Mouse (Mus musculus): Measurements from ENCODE around the gene Iqcf3.

The Iqcf3 gene

DNA sequence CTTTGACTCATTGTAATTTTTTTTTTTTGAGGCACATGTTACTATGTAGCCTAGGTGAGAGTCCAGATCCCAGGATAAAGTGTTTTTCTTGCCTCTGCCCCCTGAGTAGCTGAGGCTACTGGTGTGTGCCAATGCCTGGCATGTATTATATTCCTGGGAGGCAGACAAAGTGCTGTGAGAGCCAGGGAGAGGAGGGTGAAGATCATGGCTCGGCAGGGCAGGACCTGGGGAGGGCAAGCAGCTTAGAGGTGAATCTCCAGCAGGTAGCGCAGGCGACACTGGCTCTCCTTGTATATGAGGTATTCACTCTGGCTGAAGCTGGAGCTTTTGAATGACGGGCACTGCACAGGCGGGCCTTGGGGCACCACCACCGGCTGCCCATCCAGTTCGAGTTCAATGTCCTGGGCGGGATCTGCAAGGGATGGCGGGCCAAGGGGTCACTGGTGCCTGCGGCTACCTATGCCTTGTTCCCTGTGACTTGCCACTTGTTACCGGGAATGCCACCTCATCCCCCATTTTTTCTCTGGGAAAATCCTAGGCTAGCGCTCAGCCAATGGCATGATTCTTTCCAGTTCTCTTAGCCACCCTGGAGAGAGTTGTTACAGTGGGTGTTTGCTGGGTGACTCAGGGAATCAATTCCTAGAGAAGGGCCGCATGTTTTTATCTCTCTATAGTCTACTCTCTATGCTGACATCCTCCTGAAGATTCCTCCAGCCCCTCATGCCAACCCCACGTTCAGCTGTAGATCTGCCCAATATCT lies 90.3 kb downstream of the Iqcf3 start:
- peak; percentile 9 to 14 for DNase-seq

DNA sequence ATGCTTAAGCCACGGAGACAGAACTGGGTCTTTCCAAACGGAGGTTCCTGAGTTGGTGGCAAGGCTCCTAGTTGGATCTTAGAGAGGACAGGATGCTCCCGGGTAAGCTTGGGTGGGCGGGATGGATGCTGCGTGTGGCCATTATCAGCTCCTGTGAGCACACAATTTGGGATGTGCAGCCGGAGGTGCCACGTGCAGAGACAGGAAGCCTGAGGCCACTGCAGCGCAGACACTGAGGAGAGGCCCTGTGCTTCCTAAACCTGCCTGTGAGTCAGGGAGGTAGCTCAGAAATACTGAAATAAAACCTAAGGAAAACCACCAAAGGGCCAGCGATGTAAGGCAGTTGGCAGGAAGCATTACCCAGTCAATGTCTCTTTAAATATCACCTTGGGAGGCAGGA lies 91.7 kb downstream of the Iqcf3 start:
- DNase-seq, result peak in 1 of 2 experiments; percentile 14

DNA sequence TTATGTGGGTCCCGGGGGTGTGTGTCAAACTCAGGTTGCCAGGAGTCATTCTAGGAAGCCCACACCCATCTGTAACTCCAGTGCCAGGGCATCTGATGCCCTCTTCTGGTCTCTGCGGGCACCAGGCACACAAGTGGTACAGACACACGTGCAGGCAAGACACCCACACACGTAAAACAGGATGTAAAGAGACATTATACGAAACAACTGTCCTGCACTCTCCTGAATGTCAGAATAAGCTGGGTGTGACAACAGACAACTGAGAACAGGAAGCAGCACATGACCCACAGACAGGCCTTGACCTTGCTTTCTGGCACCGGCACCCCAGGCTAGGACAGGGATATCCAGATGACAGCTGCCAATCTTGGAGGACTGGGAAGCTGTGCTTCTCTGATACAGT lies 92.1 kb downstream of the Iqcf3 start:
- peak in 1 of 2 experiments; percentile 29 for DNase-seq

DNA sequence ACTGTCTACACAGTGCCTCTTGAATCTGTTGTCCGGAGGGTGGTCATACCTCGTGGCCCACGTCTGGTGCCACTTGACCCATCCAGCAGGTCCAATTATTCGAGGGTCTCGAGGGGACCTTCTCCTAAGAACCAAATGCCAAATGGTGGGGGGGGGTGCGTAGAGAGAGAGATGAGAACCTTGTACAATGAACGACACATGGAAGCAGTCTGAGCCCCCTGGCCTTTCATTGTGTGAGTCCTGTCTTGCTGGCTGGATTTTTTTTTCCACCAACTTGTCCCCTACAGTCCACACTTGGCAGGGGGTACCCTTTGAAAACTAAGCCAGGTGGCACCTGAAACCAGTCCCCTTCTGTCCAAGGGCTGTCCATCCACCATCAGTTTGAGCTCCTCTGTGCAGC lies 93.7 kb downstream of the Iqcf3 start:
- peak; percentile 27 to 30 for DNase-seq

DNA sequence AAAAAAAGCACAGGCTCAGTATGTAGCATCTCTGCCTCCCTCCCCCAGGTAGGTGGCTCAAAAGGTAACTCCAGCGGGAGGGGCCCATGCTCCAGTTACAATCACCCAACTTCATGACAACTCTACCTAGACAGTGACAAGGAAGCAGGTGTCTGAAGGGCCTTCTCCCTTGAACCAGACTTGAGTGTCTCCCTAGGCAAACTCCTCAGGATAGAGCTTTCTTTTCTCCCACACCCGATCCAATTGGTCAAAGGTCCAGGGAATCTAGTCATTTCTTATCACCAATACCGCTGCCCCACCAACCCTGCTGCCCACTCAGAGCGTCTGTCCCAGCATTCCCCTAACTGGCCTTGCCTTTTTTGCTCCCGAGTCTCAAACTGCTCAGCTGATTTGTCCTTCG lies 94.7 kb downstream of the Iqcf3 start:
- DNase-seq, result peak in 1 of 2 experiments; percentile 15

DNA sequence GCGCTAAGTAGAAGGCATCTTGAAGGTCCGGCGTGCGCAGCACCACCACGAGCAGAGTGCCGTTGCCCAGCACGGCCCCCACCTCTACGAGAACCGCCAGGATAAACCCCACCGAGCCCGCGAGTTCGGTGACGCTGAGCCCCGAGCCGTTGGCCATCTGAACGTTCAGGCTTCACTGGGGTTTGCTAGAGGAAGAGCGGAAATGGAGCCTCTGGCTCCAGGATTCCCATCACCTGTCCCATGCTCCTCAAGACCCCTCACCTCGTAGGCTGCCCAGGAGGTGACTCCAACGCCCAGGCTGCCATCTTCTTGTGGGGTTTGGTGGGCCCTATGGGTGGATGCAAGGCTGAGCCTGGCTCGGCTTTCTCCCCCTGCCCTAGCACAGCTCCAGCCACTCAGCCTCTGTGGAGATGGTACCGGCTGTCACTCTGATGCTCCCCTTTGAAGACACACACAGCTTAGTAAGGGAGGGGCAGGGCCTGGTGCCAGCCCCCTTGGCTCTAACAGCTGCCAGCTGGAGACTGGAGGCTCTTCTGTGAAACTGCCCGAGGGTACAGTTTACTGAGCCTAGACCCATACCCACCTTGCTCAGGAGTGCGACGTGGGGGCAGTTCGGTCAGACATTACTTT lies 95.7 kb downstream of the Iqcf3 start, which contains the start of gene Gpr62:
TSS of gene Gpr62 (minus strand) at position 368 of the 630 bp plus-strand sequence.
- DNase-seq, result peak; percentile 86 to 90

DNA sequence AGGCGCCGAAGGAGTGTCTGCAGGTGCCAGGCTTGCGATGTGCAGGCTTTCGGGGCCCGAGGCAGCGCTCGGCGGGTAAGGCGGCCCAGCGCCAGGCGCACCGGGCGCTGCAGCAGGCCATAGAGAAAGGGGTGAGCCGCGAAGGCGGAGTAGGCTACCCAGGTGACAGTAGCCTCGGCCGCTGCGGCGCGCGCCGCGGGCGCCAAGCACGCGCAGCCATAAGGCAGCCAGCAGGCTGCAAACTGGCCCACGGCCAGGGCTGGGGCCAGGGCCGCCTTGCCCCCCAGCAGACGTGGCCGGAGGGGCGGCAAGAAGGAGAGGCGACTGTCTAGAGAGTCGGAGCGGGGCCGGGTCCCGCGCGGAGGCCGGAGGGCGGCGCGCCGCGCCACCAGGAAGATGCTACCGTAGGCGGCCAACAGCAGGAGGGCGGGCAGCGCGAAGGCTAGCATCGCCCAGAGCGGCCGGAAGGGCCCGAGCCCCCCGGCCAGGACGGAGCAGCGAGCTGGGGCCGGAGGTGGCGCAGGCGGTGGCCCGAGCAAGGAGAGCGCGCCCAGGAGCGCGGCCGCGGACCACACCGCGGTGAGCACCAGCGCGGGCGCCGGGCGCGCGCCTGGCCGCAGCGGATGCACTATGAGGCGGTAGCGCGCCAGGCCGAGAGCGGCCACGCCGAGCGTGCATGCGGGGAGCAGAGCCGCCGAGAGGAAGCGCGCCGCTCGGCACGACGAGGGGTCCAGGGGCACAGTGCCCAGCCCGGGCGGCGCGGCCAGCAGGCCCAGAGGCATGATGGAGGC lies 96.5 kb downstream of the Iqcf3 start:
- DNase-seq, result peak; percentile 94 to 95

DNA sequence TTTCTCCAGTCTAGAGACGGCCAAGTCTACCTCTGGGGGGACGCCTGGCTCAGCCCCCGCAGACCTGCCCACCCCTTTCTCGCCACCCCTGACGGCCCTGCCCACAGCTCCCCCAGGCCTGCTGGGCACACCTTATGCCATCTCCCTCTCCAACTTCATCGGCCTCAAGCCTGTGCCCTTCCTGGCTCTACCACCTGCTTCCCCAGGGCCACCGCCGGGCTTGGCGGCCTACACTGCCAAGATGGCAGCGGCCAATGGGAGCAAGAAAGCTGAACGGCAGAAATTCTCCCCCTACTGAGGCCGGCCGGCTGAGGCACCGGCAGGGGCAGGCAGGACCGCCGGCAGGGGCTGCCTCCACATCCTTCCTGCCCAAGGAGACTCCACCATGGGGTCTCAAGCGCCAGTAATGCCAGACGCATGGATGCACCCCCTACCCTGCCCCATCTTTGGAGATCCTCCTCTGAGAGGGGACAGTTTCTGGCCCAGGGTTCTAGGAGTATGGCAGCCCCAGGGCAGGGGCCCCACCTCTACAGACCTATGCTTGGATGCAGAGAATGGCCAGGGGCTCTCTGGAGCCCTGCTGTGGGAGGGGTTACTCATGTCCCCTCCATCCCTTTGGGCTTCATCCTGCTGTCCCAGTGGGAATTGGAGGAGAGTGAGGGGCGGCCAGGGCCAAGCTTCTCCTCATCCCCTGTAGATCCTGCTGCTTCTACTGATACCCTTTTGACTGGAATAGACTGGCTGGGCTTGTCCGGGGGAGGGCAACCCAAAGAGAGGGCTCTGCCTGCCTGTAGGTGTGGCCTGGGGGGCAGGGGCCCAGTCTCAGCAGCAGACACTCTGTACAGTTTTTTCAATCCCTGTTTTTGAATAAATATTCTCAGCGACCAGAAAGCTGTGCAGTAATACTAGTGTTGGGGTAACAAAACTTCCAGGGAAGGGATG lies 98.0 kb downstream of the Iqcf3 start:
- peak; percentile 92 to 93 for DNase-seq

DNA sequence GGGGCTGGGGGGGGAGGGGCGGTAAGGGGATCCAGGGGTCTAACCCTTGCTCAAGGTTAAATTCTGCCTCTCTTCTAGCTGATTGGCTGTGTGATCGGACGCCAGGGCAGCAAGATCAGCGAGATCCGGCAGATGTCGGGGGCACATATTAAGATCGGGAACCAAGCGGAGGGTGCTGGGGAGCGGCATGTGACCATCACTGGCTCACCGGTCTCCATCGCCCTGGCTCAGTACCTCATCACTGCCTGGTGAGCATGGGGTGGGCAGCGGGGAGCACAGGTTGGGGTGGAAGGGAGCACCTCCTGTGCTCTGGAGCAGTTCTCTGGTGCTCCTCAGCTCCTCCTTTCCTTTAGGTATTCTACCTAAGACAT lies 99.0 kb downstream of the Iqcf3 start:
- DNase-seq, result peak; percentile 57 to 62

DNA sequence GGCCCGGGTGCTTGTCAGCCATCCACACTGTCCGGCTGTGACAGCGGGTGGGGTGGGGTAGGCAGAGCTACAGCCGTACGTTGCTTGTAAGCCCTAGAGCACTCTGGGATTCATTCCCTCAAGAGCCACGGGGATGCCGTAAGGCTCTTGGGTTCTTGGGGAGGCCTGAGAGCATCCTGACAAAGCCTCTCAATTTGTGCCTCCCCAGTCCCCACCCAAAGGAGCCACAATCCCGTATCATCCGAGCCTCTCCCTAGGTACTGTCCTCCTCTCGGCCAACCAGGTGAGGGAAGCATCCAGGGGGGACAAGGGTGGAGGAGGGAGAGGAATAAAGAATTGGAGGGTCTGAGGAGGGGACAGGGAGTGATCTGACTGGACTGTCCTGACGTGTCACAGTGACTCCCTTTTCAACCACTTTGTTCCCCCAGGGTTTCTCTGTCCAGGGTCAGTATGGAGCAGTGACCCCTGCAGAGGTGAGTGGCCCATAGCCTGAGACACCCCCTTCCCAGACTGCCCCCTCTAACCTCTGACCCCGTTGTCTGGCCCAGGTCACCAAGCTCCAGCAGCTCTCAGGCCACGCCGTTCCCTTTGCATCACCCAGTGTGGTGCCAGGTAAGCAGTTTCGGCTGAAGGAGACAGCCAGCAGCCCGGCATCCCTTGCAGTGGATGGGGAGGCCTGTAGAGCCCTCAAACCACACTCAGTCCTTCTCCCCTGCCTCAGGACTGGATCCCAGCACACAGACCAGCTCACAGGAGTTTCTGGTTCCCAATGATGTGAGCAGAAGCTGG lies 99.6 kb downstream of the Iqcf3 start:
- peak; percentile 65 to 69 for DNase-seq

DNA sequence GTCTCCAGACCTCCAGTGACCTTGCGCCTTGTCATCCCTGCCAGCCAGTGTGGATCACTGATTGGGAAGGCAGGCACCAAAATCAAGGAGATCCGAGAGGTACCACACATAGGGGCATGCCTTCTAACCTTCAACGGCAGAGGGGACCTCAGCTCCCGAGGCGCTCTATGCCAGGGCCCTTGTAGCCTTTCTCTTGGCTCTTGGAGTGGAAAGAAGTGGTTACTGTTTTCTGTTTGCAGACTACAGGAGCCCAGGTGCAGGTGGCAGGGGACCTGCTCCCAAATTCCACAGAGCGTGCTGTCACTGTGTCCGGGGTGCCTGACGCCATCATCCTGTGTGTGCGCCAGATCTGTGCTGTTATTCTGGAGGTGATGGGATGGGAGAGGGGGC lies 100.4 kb downstream of the Iqcf3 start:
- DNase-seq, result peak; percentile 51 to 57

DNA sequence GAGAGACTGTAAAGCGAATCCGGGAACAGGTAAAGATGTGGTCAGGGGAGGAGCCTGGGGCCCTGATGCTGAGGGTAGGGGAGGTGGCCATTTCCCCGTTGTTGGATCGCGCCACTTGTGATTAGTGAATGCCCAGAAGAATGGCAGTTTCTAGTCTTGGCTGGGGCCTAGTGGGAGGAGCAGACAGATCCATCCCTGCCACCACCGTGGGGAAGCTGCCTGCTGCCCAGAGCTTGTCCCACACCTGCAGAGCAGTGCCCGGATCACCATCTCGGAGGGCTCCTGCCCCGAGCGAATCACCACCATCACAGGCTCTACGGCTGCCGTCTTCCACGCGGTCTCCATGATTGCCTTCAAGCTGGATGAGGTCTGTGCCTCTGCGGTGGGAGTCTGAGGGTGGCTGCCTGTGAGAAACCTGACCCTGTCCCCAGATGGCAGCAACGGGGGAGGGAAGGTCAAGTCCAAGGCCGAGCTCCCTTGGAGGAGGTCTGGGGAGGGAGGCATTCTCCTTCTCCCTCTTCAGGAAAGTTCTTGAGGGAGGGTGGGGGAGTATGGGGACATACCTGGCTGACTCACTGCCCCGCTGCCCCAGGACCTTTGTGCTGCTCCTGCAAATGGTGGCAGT lies 100.9 kb downstream of the Iqcf3 start:
- peak; percentile 85 to 87 for DNase-seq

DNA sequence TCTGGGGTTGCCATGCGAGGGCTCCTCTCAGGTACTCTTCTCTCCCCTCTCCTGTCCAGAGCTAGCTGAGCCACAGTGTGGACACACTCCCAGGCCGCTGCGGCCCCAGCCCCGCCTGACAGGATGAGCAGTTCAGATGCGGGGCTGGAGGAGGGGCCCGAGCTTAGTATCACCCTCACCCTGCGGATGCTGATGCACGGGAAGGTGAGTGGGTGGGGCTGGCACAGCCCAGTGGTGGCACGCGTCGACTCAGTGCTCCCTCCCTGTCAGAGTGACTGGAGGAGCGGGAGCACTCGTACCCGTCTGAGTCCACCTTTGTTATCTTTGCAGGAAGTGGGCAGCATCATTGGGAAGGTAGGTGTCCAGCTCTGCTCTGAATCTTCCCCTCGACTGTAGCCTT lies 101.5 kb downstream of the Iqcf3 start:
- DNase-seq, result peak in 1 of 2 experiments; percentile 68

DNA sequence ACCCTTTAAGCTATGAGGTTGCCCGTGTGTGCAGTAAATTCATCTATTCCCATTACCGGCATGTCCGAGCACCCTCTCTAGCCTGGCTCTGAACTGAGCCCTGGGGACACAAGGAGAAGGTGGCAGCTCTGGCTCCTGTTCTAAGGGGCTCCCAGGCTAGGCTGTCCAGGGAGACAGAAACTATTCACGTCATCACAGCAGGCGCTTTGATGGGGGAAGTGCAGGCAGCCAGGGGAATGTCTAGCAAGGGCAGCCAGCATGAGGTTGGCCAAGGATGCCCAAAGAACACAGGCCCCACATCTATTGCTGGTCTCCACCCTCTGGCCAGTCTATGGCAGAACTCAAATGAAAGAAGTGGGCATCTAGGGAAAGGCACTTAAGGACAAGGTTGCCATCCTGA lies 103.5 kb downstream of the Iqcf3 start:
- peak; percentile 48 to 51 for DNase-seq

DNA sequence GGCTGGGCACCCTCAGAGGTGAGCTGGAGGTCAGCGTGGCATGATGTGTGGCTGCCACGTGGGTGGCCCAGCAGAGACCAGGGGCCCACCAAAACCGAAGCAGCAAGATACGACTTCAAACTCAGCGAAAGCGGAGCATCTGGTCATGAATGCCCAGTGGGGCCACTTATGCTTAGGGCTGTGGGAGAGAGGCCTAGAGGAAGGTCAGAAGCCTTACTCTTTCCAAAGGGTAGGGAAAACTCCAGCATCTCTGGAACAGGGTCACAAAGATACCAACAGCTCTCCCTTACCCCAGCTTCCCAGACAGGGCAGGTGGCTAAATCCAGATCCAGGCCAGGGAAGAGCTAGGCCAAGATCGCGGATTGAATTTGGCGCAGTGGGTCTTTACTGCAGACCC lies 104.3 kb downstream of the Iqcf3 start:
- peak in 1 of 2 experiments; percentile 37 for DNase-seq

DNA sequence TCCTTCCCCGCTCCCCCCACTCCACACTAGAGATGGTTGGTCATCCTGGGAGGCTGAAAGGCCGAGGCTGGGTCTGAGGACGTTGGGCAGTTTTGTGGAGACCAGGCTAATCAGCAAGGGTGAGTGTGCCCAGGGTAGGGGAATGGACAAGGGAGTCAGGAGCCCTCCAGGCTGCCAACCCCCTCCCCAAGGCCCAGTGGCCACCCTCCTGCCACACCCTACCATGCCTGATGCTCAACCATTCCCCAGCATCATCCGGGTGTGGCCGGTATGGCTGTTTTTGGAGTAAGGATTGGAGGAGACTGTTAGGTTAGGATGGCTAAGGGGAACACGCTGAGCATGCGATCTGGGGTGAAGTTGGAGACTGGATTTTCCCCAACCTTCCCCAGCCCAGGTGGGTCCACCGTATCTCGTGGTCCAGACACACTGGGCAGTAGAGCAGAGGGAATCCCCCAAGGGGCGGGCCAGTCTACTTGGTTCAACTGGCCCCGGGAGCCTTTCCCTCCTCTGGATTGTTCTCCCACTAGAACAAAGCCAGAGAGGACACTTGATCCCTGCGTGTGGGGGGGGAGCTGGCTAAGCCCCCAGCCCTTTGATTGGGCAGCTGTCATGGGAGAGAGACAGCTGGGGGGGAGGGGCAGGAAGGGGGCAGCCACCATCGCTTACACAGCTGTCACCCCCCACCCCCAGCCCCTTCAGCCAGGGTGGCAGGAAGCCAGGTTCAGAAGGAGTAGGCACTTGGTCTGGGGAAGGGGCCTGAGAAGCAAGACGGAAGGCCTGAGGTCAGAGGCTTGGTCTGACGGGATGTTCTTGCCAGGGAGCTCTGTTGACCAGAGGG lies 104.9 kb downstream of the Iqcf3 start:
- DNase-seq, result peak; percentile 38 to 61

DNA sequence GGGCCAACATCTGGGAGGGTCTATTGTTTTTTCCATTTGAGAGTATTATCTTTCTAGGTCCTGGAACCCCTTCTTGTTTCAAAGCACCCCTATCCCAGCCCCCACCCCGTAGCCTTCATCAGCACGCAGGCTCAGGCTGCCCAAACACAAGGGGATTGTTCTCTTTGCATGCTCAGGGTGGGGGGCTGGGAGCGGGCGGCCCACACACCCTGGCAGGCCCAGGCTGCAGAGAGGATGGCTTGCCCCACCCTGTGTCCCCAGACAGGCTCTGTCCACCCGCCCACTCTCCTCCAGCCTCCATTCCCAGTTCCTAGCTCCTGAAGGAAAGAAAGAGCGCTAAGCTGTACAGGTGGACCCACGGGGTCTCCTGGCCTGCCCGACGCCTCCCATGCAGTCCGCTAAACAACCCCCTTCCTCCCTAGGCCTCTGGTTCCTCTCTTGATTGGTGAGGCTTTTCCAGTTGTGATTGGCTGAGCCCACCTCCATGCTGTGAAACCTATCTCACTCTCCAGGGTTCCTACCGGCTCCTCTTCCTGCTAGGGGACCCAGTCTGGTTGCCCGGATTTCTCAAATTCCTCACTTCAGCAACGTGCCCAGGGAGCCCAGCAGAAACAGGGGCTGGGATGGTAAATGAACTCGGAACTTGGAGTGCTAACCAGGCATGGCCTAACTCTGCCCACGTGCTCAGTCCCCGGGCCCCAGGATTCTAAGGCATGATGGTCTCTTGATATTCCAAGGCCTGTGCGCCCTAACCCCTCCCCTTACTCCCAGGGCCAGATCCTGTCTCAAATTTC lies 106.3 kb downstream of the Iqcf3 start:
- peak; percentile 41 to 49 for DNase-seq

DNA sequence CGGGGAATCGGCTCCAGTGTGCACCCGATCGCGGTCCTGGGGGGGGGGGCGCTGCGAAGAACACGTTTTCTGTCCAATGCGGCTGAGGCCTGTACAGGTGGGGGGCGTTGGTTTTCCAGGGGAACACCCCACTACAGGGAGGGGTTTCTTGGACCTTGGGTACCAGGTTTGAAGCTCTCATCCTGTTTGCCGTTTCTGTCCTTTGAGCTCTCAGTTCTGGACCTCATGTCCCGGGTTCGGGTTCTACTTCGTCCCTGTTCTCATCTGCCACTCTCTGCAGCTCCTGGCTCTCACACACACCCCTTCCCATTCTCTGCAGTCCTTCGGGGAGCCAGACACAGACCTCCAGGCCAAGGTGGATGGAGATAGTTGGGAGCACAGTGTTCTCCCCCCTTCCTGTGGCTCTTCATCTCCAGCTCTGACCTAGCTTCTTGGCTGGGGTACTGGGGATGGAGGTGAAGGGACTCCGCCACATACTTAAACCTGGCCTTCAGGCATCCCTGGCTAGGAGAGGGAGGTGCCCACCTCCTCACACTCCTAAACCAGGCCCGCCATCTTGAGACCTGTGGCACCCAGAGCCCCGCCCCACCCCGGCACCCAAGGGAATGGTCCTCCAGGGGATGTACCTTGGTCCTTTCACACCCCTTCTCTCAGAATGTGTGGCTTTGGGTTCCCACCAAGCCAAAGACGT lies 107.2 kb downstream of the Iqcf3 start:
- DNase-seq, result peak; percentile 58 to 70

All from cerebellum, postnatal 25 days (tissue).